Mouse (Mus musculus) CD4-positive, CD25-positive, alpha-beta regulatory T cell, adult 4 months (primary cell): ENCODE results near the gene Inpp5a. TPM values are rescaled to one million over a fixed set of nuclear protein-coding genes. Genes with fewer than 3 reads are reported as not detected.
"Not testable (repeated sequence)": the region's sequence is repeated elsewhere in the genome, so short reads cannot be mapped to it uniquely, and the experiment has no call there.

Experiments
- ATAC-seq: one replicate; pipeline ENCODE4 v1.8.0; 2017
- polyA plus RNA-seq, 2 experiments: library from polyadenylated mRNA; unstranded; fragments of 100-300 nt; shearing (Covaris generic); gene quantifications; one replicate each; pipeline ENCODE4 v1.2.1; 2017

Gene Inpp5a
- polyA plus RNA-seq, 2 experiments from 2014 or later = 8.8 to 11.7 TPM

- ATAC-seq = peak; percentile 59
Observed at GRCm38 (mm10) chr7:139400926-139401325, 12.0 kb downstream of the Inpp5a start.

GRCm38 (mm10) chr7:139401791-139402190 is 12.9 kb downstream of the Inpp5a start:
- ATAC-seq = no peak

DNA sequence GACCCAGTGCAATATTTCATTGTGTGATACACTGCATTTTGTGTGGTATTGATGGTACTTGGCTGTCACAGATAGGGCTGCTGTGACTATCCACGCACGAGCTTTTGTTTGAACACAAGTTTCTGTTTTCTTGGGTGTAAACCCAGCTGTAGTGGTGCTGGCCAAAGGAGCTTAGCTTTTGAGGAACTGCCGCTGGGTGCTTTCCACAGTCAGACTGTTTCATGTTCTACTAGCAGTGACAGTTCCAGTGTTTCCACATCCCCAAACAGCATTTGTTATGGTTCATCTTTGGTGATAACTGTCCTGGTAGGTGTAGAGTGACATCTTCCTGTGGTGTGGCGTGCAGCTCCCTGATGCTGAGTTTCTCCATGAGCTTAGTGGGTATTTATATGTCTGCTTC is 13.8 kb downstream of the Inpp5a start:
- ATAC-seq = no peak

DNA sequence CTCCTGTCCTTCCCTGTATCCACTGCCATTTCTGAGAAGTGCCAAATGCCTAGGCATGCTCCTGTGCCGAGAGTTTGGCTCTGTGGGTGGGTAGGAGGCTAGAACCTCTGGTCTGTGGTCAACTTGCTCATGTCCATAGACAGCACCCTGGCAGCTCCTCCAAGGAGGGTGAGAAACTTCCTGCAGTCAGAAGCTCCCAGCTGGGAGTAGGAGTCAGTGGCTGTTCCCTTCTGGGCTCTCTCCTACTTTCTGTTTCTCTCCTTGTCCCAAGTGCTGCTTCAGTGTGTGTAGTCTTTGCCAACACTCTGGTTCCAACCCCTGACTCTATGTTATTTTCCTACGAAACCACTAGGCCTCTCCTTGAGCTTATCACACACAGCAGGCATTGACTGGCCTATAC is 17.7 kb downstream of the Inpp5a start:
- no peak for ATAC-seq

- no peak for ATAC-seq
Observed at GRCm38 (mm10) chr7:139407966-139408365, 19.1 kb downstream of the Inpp5a start.

DNA sequence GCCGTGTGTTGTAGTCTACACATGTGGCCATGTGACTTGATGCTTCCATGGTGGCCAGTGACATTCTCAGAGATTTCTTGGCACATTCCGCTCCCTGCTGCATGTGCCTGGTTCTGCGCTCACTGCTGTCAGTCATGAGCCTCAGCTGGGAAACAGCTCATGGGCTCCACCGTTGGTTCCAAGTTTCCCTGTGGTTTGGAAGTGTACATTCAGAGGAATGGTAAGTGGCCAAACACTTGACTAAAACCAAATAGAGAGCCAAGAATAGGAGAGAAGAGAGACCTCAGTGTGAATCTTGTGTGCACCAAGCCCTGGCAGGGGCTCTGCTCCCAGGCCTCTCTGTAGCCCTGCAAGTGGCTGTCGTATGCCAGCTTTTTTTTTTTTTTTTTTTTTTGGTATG is 21.0 kb downstream of the Inpp5a start:
- no peak for ATAC-seq

DNA sequence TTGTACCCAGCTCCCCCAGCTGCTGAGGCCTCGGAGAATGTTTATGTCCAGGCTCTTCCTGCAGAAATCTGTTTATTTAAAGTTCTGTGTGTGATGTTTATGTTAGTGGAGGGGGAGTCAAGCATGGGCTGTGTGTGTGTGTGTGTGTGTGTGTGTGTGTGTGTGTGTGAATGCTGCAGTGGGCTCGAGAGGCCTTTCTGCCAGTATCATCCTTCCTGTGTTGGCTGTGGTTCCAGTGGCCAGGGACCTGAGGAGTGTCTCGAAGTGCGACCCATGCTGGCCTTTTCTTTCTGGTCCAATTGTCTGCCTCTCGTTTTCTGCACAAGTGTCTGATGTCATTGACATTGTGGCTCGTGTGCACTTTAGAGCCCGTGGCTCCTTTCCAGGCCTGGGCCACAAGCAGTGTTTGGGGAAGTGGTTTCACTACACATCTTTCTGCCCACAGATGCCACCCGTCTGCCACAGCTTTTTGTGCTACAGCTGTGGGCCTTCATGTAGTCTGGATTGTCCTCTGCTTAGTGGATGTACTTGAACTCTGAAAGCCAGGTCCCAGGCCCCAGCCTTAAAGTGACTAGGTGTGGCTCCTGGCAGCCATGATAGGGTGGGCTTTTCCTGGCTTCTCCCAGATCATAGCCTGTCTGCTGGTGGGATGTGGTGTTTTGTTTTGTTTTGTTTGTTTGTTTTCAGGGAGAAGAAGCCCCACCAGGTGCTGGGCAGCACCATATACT is 23.5 kb downstream of the Inpp5a start:
- ATAC-seq = peak; percentile 51

- ATAC-seq = no peak
Observed at GRCm38 (mm10) chr7:139413400-139413799, 24.5 kb downstream of the Inpp5a start.

GRCm38 (mm10) chr7:139415616-139416225 is 26.8 kb downstream of the Inpp5a start:
- no peak for ATAC-seq

- no peak for ATAC-seq
Observed at GRCm38 (mm10) chr7:139418371-139418770, 29.5 kb downstream of the Inpp5a start.

GRCm38 (mm10) chr7:139422827-139423226 is 33.9 kb downstream of the Inpp5a start:
- no peak for ATAC-seq

DNA sequence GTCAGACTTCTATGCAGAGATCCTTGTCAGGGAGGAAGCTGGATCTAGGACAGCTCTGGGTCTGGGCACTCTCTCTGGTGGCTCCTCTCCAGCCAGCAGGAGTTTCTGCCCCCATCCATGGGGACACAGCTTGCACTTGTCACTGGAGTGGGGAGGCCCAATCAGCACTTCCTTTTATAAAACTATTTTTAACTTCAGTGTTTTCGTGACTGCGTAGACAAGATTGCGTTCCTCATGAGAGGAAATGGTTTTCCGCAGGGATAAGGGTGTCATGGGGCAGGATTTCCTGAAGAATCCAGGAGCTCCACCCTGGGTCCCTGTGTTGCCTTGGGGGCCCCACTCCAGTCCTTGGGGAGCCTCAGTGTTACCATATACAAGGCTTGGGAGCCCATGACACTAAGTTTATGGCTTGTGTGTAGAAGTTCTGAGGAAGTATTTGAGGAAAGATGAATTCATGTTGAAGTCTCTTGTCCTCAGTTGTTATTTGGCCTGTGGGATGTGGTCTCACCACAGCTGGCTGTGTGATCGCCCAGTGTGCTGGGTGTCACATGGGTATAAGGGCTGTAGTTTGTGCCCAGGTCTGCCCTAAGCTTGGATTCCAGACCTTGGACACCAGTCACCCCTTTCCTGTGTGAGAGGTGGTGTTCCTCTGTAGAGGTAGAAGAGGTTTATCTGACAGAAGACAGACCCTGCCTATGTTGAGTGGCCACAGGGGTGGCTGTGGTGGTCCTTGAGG is 45.4 kb downstream of the Inpp5a start:
- ATAC-seq = no peak

GRCm38 (mm10) chr7:139434931-139435330 is 46.0 kb downstream of the Inpp5a start:
- not testable (repeated sequence) for ATAC-seq

- ATAC-seq = no peak
Observed at GRCm38 (mm10) chr7:139435749-139436148, 46.8 kb downstream of the Inpp5a start.

GRCm38 (mm10) chr7:139436951-139437350 is 48.0 kb downstream of the Inpp5a start:
- no peak for ATAC-seq

DNA sequence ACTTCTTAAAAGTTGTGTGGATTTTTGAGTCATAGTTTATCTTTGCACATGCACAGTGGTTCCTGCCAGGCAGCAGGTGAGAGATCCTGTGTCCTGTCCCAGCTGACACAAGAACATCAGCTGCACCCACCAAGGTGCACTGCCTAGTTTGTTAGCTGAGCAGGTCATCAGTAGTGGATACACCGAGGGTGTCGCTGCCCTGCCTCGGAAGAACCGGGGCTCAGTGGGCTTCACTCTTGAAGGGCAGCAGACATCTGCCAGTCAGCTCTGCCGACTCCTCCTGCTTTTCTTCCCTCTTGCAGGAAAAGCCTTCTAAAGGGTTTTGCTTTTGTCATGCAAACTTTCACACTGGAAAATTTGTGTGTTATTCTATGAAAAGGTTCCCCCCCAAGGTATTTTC is 48.6 kb downstream of the Inpp5a start:
- ATAC-seq = no peak

GRCm38 (mm10) chr7:139437926-139438600 is 49.2 kb downstream of the Inpp5a start:
- ATAC-seq = no peak

DNA sequence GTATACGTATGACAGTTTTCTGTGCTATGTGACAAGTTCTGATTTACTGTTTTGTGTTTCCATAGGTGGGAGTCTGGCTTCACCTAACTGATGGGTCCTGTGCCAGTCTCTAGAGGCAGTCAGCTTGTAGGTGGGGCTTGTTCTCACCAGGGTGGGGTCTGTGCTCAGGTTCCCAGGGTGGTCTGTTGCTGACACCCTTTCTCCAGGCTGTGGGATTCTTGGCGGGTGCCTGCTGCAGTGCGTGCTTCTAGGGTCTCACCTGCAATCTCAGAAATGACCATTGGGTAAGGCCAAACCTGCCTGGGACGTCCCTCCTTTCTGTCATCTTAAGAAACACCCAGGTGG is 49.7 kb downstream of the Inpp5a start:
- ATAC-seq = no peak

DNA sequence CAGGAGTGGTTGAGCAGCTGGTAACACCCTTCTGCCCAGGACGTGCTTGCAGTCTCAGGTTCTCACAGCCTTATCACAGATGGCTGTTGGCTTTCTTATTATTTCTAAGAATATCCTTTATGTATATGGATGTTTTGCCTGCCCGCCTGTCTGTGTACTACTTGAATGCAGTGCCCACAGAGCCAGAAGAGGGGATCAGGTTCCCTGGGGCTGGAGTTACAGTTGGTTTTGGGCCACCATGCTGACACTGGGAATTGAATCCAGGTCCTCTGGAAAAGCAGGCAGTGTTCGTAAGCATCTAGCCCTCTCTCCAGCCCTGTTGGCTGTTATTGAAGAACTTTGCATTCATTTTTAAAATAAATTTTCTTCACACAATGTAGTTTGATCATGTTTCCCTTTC is 50.1 kb downstream of the Inpp5a start:
- no peak for ATAC-seq

GRCm38 (mm10) chr7:139439922-139440895 is 51.3 kb downstream of the Inpp5a start:
- peak; percentile 71 for ATAC-seq

- no peak for ATAC-seq
Observed at GRCm38 (mm10) chr7:139441022-139441421, 52.1 kb downstream of the Inpp5a start.

DNA sequence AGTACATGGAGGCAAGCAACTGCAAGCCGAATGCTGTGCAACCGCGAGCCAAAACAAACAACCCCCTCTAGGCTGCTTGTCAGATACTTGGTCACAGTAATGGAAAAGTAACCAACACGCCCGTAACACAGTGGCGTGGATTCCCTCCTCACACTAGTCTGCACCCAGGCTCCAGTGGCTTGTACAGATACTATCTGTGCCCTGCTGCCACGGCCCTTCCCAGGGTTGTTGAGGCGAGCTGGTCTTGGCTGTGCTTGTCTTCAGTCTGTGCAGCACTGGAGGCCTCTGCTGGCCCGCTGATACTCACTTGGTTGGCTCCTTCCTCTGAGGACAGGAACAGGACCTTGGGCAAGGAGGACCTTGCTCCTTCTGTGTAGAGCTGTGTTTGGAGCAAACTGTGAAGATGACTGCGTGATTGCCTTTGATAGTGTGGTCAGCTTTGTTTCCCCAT is 52.9 kb downstream of the Inpp5a start:
- ATAC-seq = no peak
